Mouse (Mus musculus): ENCODE data around the gene Tbc1d15.

GRCm38 (mm10) chr10:115251088-115251934 lies at the start of gene Tbc1d15:
- TF ChIP-seq CTCF (IDR thresholded peaks at IDR 0.05; ENCODE audit: borderline replicate concordance, insufficient read depth, low read length), result no peak
- peak; percentile 66 for TF ChIP-seq POLR2A (IDR thresholded peaks at IDR 0.05; ENCODE audit: low read depth, low read length)

Data from embryonic fibroblast, embryonic 13.5 days (primary cell).